Mouse (Mus musculus) liver, postnatal 0 days (tissue): ENCODE measurements around the gene Sorl1.

Experiments used
- CTCF ChIP-seq: sonication (generic); IDR thresholded peaks from 2 replicates; pipeline ENCODE4 v1.5.1; 2016; ENCODE audit warnings: antibody characterized with exemption, low read depth
- EP300 ChIP-seq: IDR thresholded peaks from 2 replicates; pipeline ENCODE4 v1.6.1; 2016; ENCODE audit warnings: antibody characterized with exemption, low read depth, mild to moderate bottlenecking

- TF ChIP-seq CTCF, result no peak
- TF ChIP-seq EP300, result no peak
Observed at GRCm38 (mm10) chr9:42019308-42020031, 104.6 kb downstream of the Sorl1 start.
